Mouse (Mus musculus): ENCODE data around the gene Prss23.

Prss23 gene

GRCm38 (mm10) chr7:89526731-89527429, at the start of gene Prss23:
TSS of gene Prss23 (minus strand) at chr7:89527187.
- DNase-seq (ENCODE audit: low spot score): no peak

GRCm38 (mm10) chr7:89576127-89576526, 49.1 kb upstream of the Prss23 start:
- DNase-seq (ENCODE audit: low spot score): no peak

GRCm38 (mm10) chr7:89564569-89564968, 37.6 kb upstream of the Prss23 start:
- DNase-seq (ENCODE audit: low spot score): no peak

GRCm38 (mm10) chr7:89563501-89563900, 36.5 kb upstream of the Prss23 start:
- no peak for DNase-seq (ENCODE audit: low spot score)

- DNase-seq (ENCODE audit: low spot score): no peak
Observed at GRCm38 (mm10) chr7:89562140-89562539, 35.2 kb upstream of the Prss23 start.

- DNase-seq (ENCODE audit: low spot score): no peak
Observed at GRCm38 (mm10) chr7:89560939-89561338, 34.0 kb upstream of the Prss23 start.

- no peak for DNase-seq (ENCODE audit: low spot score)
Observed at GRCm38 (mm10) chr7:89559633-89560032, 32.6 kb upstream of the Prss23 start.

- DNase-seq (ENCODE audit: low spot score): no peak
Observed at GRCm38 (mm10) chr7:89559105-89559504, 32.1 kb upstream of the Prss23 start.

GRCm38 (mm10) chr7:89558446-89559039, 31.6 kb upstream of the Prss23 start:
- DNase-seq (ENCODE audit: low spot score): no peak

- DNase-seq (ENCODE audit: low spot score): no peak
Observed at GRCm38 (mm10) chr7:89557056-89557455, 30.1 kb upstream of the Prss23 start.

GRCm38 (mm10) chr7:89556652-89557051, 29.7 kb upstream of the Prss23 start:
- DNase-seq (ENCODE audit: low spot score): no peak

- peak; percentile 32 for DNase-seq (ENCODE audit: low spot score)
Observed at GRCm38 (mm10) chr7:89555170-89555569, 28.2 kb upstream of the Prss23 start.

GRCm38 (mm10) chr7:89554068-89554467, 27.1 kb upstream of the Prss23 start:
- DNase-seq (ENCODE audit: low spot score): no peak

- DNase-seq (ENCODE audit: low spot score): no peak
Observed at GRCm38 (mm10) chr7:89540976-89541375, 14.0 kb upstream of the Prss23 start.

GRCm38 (mm10) chr7:89539391-89539790, 12.4 kb upstream of the Prss23 start:
- no peak for DNase-seq (ENCODE audit: low spot score)

GRCm38 (mm10) chr7:89527430-89527856, 456 bp upstream of the Prss23 start:
- DNase-seq (ENCODE audit: low spot score): no peak

- no peak for DNase-seq (ENCODE audit: low spot score)
Observed at GRCm38 (mm10) chr7:89523816-89524215, 3.2 kb downstream of the Prss23 start.

GRCm38 (mm10) chr7:89522170-89522569, 4.8 kb downstream of the Prss23 start:
- DNase-seq (ENCODE audit: low spot score): no peak

GRCm38 (mm10) chr7:89517460-89518390, 9.3 kb downstream of the Prss23 start:
- peak; percentile 72 for DNase-seq (ENCODE audit: low spot score)

- DNase-seq (ENCODE audit: low spot score): peak; percentile 54
Observed at GRCm38 (mm10) chr7:89516551-89517459, 10.2 kb downstream of the Prss23 start.

GRCm38 (mm10) chr7:89511921-89512514, 15.0 kb downstream of the Prss23 start:
- no peak for DNase-seq (ENCODE audit: low spot score)

Data from embryo, embryonic 10.5 days (tissue).